Mouse (Mus musculus) MEL (cell line): ENCODE results near the gene Wdr26. TPM values are rescaled to one million over a fixed set of nuclear protein-coding genes. Genes with fewer than 3 reads are reported as not detected.

Source experiments
- DNase-seq: peaks from one replicate; pipeline ENCODE4 v3.0.0; 2011; ENCODE audit warnings: low read depth, low spot score
- H3K27ac ChIP-seq: 2 replicates; pipeline ENCODE4 v1.5.1; 2012; ENCODE audit warnings: low read depth, mild to moderate bottlenecking, control low read depth, low read length, moderate library complexity; ENCODE audit not compliant: control insufficient read depth
- H3K27me3 ChIP-seq, 2 experiments: fragments of 150-350 bp in 1 of 2; sonication (generic) in 1 of 2; 2 replicates each; pipeline ENCODE4 v1.6.1; 2012; ENCODE audit warnings: low read length in 2 of 2, mild to moderate bottlenecking in 2 of 2, improper control_type of control experiment in 1 of 2, moderate library complexity in 1 of 2; ENCODE audit not compliant: insufficient read depth in 2 of 2, control insufficient read depth in 1 of 2
- H3K36me3 ChIP-seq, 2 experiments: 2 replicates each; pipeline ENCODE4 v1.6.1; 2012 to 2014; ENCODE audit warnings: low read length in 2 of 2, improper control_type of control experiment in 1 of 2, inconsistent platforms in 1 of 2, mild to moderate bottlenecking in 1 of 2; ENCODE audit not compliant: insufficient read depth in 2 of 2, control insufficient read depth in 1 of 2
- H3K4me1 ChIP-seq, 2 experiments: fragments of 150-350 bp in 1 of 2; sonication (generic) in 1 of 2; 2 replicates each; pipeline ENCODE4 v1.6.1; 2012; ENCODE audit warnings: low read length in 2 of 2, improper control_type of control experiment in 1 of 2, mild to moderate bottlenecking in 1 of 2; ENCODE audit not compliant: insufficient read depth in 2 of 2, control insufficient read depth in 1 of 2
- H3K4me3 ChIP-seq, 2 experiments: fragments of 150-350 bp in 1 of 2; sonication (generic) in 1 of 2; 2 replicates each; pipeline ENCODE4 v1.5.1; 2012; ENCODE audit warnings: low read depth in 2 of 2, low read length in 2 of 2, mild to moderate bottlenecking in 2 of 2, moderate library complexity in 2 of 2, control low read depth in 1 of 2, improper control_type of control experiment in 1 of 2; ENCODE audit not compliant: control insufficient read depth in 1 of 2, insufficient read depth in 1 of 2
- H3K79me2 ChIP-seq: 2 replicates; pipeline ENCODE4 v1.6.1; 2012; ENCODE audit warnings: mild to moderate bottlenecking, low read length, moderate library complexity; ENCODE audit not compliant: control insufficient read depth, poor library complexity, insufficient read depth
- H3K9ac ChIP-seq: 2 replicates; pipeline ENCODE4 v1.6.1; 2012; ENCODE audit warnings: low read depth, mild to moderate bottlenecking, control low read depth, low read length, moderate library complexity; ENCODE audit not compliant: control insufficient read depth, poor library complexity, severe bottlenecking
- H3K9me3 ChIP-seq: fragments of 150-350 bp; sonication (generic); replicated peaks from 2 replicates; pipeline ENCODE4 v1.6.1; 2012; ENCODE audit warnings: mild to moderate bottlenecking, low read length, improper control_type of control experiment, moderate library complexity; ENCODE audit not compliant: insufficient read depth
- CHD2 ChIP-seq: IDR thresholded peaks from 2 replicates; pipeline ENCODE4 v1.6.1; 2011; ENCODE audit warnings: low read length, improper control_type of control experiment
- EP300 ChIP-seq, 2 experiments: IDR thresholded peaks; 2 replicates each; pipeline ENCODE4 v1.6.1; 2011; ENCODE audit warnings: improper control_type of control experiment in 2 of 2, low read length in 2 of 2, low read depth in 1 of 2, mild to moderate bottlenecking in 1 of 2
- ETS1 ChIP-seq: IDR thresholded peaks from 2 replicates; pipeline ENCODE4 v1.6.1; 2012; ENCODE audit warnings: low read depth, mild to moderate bottlenecking, inconsistent platforms, low read length, improper control_type of control experiment, moderate library complexity
- GABPA ChIP-seq: IDR thresholded peaks from 2 replicates; pipeline ENCODE4 v1.6.1; 2012; ENCODE audit warnings: low read depth, mild to moderate bottlenecking, inconsistent platforms, low read length, improper control_type of control experiment, moderate library complexity
- MYB ChIP-seq: IDR thresholded peaks from 2 replicates; pipeline ENCODE4 v1.6.1; 2011; ENCODE audit warnings: mild to moderate bottlenecking, low read depth, low read length, improper control_type of control experiment
- NELFE ChIP-seq: IDR thresholded peaks from 2 replicates; pipeline ENCODE4 v1.6.1; 2011; ENCODE audit warnings: low read depth, low read length, improper control_type of control experiment
- NRF1 ChIP-seq: IDR thresholded peaks from 2 replicates; pipeline ENCODE4 v1.6.1; 2014; ENCODE audit warnings: low read depth, mild to moderate bottlenecking, inconsistent platforms, low read length, improper control_type of control experiment, moderate library complexity; ENCODE audit not compliant: poor library complexity, insufficient read depth, severe bottlenecking
- POLR2AphosphoS2 ChIP-seq: IDR thresholded peaks from 2 replicates; pipeline ENCODE4 v1.6.1; 2011; ENCODE audit warnings: low read length, improper control_type of control experiment
- SMC3 ChIP-seq: IDR thresholded peaks from 2 replicates; pipeline ENCODE4 v1.6.1; 2011; ENCODE audit warnings: low read depth, low read length, improper control_type of control experiment
- ZC3H11A ChIP-seq: IDR thresholded peaks from 2 replicates; pipeline ENCODE4 v1.6.1; 2012; ENCODE audit warnings: low read depth, mild to moderate bottlenecking, inconsistent platforms, low read length, improper control_type of control experiment
- polyA plus RNA-seq, 2 experiments: library from polyadenylated mRNA; stranded (reverse) in 1 of 2; unstranded in 1 of 2; fragments of >175 nt in 1 of 2; fragments of >200 nt in 1 of 2; gene quantifications; 2 replicates each; pipeline versions ENCODE4 v1.2.1 to v1.2.4; 2012; ENCODE audit warnings: low replicate concordance in 2 of 2, low read depth in 1 of 2; ENCODE audit not compliant: insufficient read length in 2 of 2, insufficient read depth in 1 of 2, missing spikeins in 1 of 2
- total RNA-seq: library from RNA; depleted of rRNA; stranded (reverse); fragments of 300-350 nt; gene quantifications from 2 replicates; pipeline ENCODE4 v1.2.3, GENCODE M21; 2012; rRNA removed

Gene Wdr26
- total and polyA plus RNA-seq, 3 experiments = 21.6 to 35.1 TPM; not detected in 1

GRCm38 (mm10) chr1:181125916-181126315, 85.9 kb downstream of the Wdr26 start:
- peaks cover 0 to 2% of the 10 kb centered on the region in 2 experiments; a peak in 1 of 4 replicates for H3K4me1 ChIP-seq
- no peaks in the 10 kb centered on the region for H3K27me3 ChIP-seq
- H3K9me3 ChIP-seq = no peaks in the 10 kb centered on the region; the same call in 1 of the 2 replicates
- TF ChIP-seq SMC3 = no peak
- TF ChIP-seq POLR2AphosphoS2 = no peak
- no peak for TF ChIP-seq EP300 (IDR thresholded peaks at IDR 0.05; ENCODE audit: low read depth in 1 of 2, low read length in 2 of 2)
- TF ChIP-seq NELFE = no peak
- TF ChIP-seq MYB = no peak
- no peak for TF ChIP-seq ZC3H11A
- TF ChIP-seq CHD2 = no peak
- H3K36me3 ChIP-seq = peaks cover 0 to 63% of the 10 kb centered on the region in 2 experiments; a peak in 3 of 4 replicates
- DNase-seq = no peak
- no peak overlapping the region for H3K27ac ChIP-seq
- no peaks in the 10 kb centered on the region for H3K79me2 ChIP-seq
- H3K4me3 ChIP-seq = no peak overlapping the region
- H3K9ac ChIP-seq = no peak overlapping the region

GRCm38 (mm10) chr1:181124145-181124544, 87.7 kb downstream of the Wdr26 start:
- Histone ChIP-seq H3K9ac (no peak overlapping the region), H3K4me3 (no peak overlapping the region), H3K27ac (no peak overlapping the region), H3K36me3 (peaks cover 0 to 64% of the 10 kb centered on the region in 2 experiments; a peak in 3 of 4 replicates), H3K79me2 (no peaks in the 10 kb centered on the region), H3K27me3 (no peaks in the 10 kb centered on the region), H3K9me3 (no peaks in the 10 kb centered on the region; the same call in 1 of the 2 replicates), H3K4me1 (peaks cover 0 to 2% of the 10 kb centered on the region in 2 experiments; a peak in 1 of 4 replicates)
- TF ChIP-seq ETS1 (peak; percentile 57; the same call in 1 of the 2 replicates), GABPA (no peak), NRF1 (no peak)
- no peak for DNase-seq

Other genes with a start within 250 kb of the Wdr26 start
- gene Ephx1, start 191.1 kb downstream of the Wdr26 start, total RNA-seq = 0.15 and 0.23 TPM in 2 replicates
- under 1 TPM in 1 of 2 experiments, not detected in 1; 0.39 TPM for gene Ephx1, start 191.1 kb downstream of the Wdr26 start, polyA plus RNA-seq
- not detected in 2 replicates for gene 9130409I23Rik, start 160.8 kb downstream of the Wdr26 start, total RNA-seq
- gene 9130409I23Rik, start 160.8 kb downstream of the Wdr26 start, polyA plus RNA-seq = not detected
- 20.8 and 21.0 TPM in 2 replicates for gene Nvl, start 67.8 kb downstream of the Wdr26 start, total RNA-seq
- 10 to 100 TPM in 1 of 2 experiments, not detected in 1; 29.8 TPM for gene Nvl, start 67.8 kb downstream of the Wdr26 start, polyA plus RNA-seq
- gene Cnih4, start 67.3 kb downstream of the Wdr26 start, total RNA-seq = 69.4 and 72.1 TPM in 2 replicates
- gene Cnih4, start 67.3 kb downstream of the Wdr26 start, polyA plus RNA-seq = 100 to 1,000 TPM in 1 of 2 experiments, not detected in 1; 141 TPM
- not detected in 2 replicates for gene Cnih3, start 140.6 kb upstream of the Wdr26 start, total RNA-seq
- gene Cnih3, start 140.6 kb upstream of the Wdr26 start, polyA plus RNA-seq = not detected